Mouse (Mus musculus) small intestine, adult 2 months (tissue): Measurements from ENCODE around the gene Omp.

Experiments used
- CTCF ChIP-seq: fragments of 200-500 bp; IDR thresholded peaks from 2 replicates; pipeline ENCODE4 v1.5.1; 2012; ENCODE audit warnings: low read depth, mild to moderate bottlenecking, control low read depth, inconsistent platforms, low read length, moderate library complexity, mixed read lengths; ENCODE audit not compliant: insufficient replicate concordance, insufficient read length; ENCODE audit errors: extremely low read depth
- POLR2A ChIP-seq: fragments of 200-500 bp; IDR thresholded peaks from 2 replicates; pipeline ENCODE4 v1.6.1; 2012; ENCODE audit warnings: low read depth, mild to moderate bottlenecking, control low read depth, inconsistent platforms, low read length, moderate library complexity

DNA sequence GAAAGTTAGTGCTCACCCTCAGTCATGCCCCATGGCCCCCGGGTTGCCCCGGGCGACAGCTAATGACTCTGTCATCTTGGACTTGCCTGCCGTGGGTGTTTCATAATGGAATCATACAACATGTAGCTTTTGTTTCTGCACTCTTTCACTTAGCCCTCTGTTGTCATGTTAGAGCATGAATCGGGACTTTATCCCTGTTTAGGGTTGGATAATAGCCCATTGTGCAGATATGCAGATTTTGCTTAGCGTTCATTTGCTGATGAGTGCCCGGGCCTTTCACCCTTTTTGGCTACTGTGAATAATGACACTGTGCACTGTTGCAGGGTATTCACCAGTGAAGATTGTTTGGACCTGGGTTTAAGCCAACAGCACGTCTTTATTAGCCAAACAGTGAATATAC, 41.3 kb upstream of the Omp start:
- TF ChIP-seq CTCF = no peak
- no peak for TF ChIP-seq POLR2A
